Mouse (Mus musculus): ENCODE data around the gene Aasdh.

The Aasdh gene

DNA sequence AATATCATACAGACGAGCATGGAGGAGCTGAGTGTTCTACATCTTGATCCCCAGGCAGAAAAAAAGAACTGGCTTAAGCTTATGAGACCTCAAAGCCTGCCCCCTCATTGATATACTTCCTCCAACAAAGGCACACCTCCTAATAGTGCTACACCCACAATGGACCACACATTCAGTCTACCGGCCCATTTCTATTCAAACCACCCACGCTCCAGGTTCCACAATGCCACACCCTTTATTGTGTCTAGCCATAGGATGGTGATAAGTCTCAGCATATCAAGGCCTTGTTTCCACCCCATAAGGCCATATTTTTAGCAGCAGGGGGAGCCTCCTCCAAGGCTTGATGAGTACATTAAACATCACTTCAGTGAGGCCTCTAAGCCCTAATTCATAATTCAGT, 5.5 kb upstream of the Aasdh start:
- DNase-seq (ENCODE audit: low spot score): no peak

DNA sequence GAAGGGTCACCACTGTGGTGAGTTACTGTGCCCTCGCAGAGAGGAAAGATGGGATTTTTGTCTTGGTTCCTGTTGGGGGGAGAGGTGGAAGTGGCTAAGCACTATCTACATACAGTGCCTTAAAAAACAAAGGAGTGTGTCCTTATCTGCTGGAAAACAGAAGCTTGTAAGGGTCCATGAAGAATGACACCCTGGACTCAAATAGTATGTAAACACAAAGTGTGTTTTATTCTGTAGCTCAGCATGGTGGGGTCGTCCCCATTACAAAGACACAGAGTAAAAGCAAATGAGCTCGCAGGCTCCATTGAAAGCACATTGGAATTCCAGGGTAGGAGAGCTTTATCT, 813 bp upstream of the Aasdh start:
- no peak for DNase-seq (ENCODE audit: low spot score)

DNA sequence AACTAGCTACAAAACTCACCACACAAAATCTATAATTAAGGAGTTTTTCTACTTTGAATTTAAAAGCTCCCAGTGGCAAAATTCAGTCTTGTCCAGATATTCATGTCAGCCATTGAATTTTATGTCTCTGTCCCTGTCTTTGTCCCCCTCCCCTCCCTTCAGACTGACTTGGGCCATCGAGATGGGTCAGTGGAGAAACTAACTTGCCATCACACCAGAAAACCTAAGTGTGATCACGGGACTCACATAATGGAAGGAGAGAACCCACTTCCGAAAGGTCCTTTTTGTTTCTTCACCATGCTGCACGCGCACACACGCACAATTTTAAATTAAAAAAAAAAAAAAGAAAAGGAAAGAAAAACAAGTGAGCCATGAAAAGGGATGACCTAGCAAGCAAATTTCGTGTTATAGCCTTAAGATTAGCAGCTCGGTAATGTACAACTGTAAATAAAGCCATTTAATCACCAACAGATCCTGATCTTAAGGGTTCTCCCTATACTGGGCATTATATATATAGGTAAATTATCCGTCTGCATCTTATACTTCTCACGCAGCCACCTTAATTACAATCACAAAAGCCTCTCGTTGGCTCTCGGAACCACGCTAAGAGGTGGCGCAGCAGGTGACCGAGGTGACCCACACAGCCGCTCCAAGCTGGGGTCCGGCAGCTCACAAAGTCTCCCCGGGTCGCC, 455 bp downstream of the Aasdh start:
- no peak for DNase-seq (ENCODE audit: low spot score)

DNA sequence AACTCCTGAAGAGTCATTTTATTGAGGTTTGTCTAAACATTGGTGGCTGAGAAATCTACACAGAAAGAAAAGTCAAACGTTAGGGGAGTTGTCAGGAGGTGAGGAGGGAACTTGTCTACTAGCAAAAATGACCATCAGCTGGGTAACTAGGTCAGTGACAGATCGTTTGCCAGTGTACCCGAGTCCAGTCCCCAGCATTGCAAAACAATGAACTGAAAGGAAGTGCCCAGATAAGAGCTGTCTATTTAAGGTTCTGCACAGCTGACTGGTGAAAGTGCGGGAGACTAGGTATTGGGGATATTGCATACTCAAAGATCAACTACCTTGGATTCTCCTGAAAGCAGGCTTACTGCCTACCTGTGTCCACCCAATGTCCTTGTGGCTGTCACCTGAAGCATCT, 3.2 kb downstream of the Aasdh start:
- DNase-seq (ENCODE audit: low spot score): no peak

DNA sequence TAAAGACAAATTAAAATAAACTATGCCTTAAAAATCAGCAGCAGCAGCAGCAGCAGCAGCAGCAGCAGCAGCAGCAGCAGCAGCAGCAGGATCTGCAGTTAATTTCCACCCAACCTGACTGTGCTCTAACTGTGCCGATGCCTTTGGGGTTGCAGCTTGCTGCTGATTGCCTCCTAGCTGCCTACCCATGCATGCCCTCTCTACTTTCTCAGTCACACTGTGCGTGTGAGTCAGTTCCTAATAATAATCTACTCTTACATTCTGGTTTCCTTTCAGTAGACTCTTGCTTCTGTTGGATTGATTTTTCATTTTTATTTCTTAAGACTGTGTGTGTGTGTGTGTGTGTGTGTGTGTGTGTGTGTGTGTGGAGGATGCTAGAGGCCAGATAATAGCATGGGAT, 12.2 kb downstream of the Aasdh start:
- no peak for DNase-seq (ENCODE audit: low spot score)

DNA sequence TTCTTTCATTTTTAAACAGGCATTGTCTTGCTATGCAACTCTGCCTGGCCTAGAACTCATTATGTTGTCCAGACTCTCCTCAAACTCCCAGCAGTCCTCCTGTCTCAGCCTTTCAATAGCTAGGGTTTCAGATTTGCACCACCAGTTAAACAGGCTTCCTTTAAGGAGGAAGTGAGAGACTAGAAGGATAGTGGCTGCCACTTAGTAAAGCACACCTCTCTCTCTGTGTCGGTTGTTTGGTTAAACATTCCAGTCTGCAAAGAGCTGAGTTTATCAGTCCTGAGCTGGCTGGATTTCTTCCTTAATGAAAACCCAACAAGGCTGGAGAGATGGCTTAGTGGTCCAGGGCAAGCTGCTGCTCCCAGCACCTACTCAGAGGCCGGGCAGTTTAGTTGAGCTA, 12.7 kb downstream of the Aasdh start:
- DNase-seq (ENCODE audit: low spot score): no peak

DNA sequence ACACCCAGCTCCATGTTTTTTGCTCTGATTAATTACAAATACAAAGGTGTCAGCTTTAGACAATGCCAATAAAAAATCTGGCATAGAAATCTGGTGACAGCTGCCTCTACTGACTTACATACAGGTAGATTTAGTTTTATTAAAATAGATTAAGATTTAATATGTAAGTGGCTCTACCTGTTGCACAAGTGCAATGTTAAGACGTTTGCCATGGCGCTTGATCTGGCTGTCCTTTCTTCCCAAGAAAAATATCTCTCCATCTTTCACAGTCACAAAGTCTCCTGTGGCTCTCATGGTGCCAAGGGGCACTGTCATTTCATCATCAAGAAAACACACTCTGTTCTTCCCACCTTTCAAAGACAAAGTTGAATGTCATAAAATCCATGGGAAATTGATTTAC, 18.3 kb downstream of the Aasdh start:
- DNase-seq (ENCODE audit: low spot score): no peak

DNA sequence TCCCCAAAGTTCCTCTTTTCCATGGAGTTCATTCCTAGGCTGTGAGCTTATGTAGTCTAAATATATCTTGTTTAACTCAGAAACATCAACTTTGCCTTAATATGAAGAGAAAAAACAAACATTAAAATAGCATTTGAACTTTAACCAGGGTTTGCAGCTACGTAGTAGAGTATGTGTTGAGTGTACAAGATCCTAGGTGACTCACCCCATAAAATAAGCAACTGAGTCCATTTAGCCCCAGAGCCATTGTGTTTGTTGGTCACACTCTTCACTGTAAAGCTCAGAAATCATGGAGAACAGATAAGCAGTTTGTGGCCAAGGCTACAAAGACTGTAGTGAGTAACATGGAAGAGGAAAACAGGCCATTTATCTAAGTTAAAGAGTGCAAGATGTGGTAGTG, 21.2 kb downstream of the Aasdh start:
- DNase-seq (ENCODE audit: low spot score): no peak

DNA sequence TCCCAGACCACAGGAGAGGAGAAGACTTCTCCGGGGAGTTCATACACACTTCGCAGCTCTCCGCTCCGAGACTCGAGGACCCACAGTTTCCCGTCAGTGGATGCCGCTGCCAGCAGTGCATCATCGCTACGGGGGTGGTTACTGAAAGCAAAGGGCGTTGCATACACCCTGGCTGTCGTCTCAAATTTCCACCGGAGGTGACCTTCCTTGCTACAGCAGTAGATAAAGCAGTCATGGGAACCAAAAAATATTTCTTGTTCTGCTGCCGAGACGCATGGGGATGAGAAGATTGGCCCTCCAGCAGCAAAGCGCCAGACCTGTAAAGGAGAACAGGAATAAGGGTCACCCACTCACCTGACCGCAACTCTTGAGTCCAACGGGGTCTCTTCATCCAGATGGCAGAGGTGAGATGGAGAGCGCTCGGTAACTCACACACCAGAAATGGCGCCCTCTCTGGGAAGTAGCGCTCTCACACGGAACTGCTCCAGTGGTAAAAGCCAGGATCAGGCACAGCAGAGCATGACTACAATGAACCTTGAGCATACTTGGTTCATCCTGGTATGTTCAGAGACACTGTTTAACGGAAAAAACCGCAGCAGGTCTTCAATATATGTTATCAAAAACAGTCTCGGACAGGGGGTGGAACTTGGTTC, 29.1 kb downstream of the Aasdh start:
- DNase-seq (ENCODE audit: low spot score): no peak

DNA sequence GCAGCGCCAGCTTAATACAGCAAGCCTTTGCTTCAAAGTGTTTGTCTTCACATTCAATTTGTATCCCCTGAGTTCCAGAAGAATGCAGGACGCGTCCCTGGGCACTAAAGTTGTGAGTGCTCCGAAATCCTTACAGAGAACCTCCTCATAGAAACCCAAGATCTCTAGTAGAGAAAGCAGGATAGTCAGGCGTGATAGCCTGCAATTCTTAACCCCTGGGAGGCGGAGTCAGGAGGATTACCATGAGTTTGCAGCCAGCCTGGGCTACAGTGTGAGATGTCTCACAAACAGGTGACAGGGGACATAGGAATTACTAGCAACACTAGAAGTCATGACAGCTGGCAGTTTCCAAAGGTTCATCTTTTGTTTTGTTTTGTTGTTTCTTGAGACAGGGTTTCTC, 35.8 kb downstream of the Aasdh start:
- no peak for DNase-seq (ENCODE audit: low spot score)

DNA sequence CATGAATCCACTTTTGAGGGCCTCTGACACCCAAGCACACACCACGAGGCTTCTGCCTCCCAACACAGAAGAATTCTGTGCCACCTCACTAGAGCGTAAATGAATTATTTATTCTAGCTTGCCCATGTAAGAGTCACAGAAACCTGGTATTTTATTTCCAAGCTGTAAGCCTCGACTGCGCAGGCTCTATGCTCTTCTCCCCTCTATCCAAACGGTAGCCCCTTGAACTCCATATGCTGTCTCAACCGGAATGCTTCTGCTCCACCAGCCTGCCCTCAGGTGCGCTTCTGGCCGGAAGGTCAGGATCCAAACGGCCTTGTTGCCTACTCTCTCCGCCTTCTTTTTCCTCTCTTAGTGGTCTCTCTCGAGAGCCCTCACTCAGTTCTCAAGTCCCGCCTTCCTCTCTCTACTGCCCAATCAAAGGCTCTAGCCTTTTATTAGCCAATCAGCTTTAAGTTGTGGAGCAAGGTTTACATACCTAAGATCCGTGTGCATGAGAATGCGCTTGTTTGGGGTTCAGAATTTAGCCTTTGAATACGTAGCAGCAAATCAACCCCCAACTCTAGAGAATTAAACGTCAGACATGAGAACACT, 36.5 kb downstream of the Aasdh start:
- no peak for DNase-seq (ENCODE audit: low spot score)

DNA sequence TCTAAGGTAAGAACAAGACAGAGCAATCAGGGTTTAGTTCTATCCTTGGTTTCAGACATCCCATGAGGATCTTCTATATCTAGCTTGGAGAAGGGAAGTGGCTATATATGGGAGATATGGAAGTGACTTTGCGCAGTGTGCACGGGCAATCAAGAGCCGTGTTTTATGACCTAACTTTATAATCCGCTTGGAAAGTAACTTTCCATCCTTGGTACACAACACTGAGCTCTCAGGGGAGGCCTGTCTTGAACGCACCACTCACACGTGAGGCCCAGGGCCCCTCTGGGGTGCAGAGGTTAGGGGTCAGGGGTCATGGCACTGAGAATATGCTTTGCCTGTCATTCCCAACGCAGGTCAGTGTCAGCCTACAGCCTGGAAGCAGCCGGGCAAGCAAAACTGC, 38.5 kb downstream of the Aasdh start:
- no peak for DNase-seq (ENCODE audit: low spot score)

DNA sequence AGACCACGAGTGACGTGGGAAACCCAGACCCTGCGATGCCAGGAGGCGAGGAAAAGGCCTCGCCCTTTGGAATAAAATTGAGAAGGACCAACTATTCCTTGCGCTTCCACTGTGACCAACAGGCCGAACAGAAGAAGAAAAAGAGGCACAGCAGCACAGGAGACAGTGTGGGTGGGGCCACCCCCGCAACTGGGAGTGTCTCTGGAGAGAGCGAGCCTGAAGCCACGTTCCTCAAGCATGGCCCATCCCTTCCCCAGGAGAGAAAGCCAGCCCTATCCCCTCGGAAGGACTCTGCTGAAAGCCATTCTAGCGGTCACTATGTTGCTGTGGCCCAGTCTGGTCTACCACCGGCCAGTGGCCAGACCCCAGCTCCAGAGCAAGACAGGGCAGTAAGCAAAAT, 46.9 kb downstream of the Aasdh start:
- no peak for DNase-seq (ENCODE audit: low spot score)

DNA sequence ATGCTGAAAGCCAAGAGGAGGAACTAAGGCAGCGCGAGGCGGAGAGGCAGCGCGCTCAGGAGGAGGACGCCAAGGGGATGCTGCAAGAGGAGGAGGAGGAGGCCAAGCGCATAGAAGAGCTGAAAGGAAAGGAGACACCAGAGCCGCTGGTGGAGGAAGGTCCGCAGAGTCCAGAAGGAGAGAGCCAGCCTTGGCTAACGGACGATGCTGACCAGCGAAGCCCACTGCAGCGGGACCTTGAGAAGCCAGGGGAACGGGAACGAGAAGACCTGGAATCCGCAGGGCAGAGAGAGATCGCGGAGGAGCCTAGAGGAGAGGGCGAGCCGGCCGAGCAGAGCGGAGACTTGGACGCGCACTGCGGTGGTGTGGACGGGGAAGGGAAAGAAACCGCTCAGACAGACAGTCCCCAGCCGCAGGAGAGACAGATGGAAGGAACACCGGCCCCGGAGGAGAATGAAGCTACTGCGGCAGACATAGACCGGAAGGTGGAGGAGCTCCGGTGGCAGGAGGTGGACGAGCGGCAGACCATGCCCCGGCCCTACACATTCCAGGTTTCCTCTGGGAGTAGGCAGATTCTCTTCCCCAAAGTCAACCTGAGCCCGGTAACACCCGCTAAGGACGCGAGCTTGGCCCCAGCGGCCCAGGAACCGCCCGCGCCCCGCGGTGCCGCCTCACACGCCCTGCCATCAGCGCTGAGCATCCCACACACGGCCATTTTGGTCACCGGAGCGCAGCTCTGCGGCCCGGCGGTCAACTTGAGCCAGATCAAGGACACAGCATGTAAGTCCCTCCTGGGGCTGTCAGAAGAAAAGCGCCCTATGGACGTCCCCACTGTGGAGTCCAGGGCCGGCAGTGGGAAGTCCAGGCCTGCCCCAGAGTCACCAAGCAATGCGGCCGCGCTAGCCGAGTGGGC, 48.0 kb downstream of the Aasdh start:
- DNase-seq (ENCODE audit: low spot score): no peak

DNA sequence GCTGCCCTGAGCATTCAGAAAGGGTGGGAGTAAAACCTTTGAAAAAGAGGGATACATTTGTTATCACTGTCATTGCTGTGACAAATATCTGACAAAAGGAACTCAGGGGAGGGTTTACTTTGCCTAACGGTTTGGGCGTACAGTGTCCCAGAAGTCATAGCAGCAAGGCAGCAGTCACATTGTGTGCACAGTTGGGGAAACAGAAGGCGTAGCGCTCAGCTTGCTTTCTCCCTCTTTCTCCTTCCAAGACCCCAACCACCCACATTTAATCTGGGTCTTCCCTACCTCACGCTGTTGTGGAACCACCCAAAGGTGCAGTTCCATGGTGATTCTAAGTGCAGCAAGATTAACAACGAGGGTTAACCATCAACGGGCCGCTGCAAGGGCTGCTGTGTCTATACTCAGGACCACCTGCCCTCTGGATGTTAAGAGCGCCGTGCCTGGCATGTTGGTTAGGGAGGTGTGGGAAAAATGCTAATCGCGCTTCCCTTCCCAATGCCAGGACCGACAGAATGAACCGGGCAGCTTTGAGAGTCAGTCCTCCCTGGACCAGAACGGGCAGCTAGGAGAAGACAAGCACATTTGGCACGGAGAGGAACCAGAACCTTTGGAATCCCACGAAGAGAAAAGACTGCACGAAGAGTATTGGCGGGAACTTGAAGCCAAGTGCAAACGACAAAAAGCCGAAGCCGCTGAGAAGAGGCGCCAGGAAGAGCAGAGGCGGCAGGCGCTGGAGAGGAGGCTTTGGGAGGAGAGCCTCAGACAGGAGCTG, 49.3 kb downstream of the Aasdh start:
- DNase-seq (ENCODE audit: low spot score): no peak

DNA sequence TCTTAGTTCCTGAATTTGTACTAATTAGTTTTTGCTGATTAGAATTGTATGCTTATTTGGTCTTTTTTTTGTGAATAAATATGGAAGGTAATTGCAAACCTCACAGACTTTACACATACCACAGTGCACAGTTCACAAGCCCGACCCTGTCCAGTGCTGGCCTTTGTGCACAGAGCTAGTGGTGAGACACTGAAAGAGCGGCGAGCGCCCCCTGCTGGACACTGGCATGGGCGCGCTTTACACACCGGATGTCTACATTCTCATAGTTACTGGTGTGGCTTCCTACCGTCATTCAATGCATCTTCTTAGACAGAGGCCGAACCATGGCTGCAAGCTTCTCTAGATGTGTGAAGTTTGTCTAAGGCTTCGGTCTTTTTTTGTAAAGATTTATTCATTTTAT, 51.8 kb downstream of the Aasdh start:
- DNase-seq (ENCODE audit: low spot score): peak; percentile 78

DNA sequence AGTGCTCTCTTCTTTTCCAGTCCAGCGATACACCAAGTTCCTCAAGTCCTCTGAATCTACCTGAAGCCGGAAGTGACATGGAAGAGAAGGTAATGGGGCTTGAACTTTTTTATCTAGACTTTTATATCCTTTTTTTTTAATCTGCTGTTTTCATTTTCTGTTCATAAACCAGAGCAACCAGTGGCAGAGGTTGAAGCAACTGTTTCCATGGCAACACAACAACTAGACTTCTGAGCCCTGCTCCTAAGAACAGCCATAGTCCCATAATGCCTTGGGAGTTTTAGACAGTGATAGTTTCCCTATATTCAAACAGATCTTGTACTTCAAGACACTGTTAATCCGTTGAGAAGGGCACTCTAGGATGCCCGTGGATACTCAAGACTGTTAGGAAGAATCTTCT, 54.0 kb downstream of the Aasdh start:
- no peak for DNase-seq (ENCODE audit: low spot score)

DNA sequence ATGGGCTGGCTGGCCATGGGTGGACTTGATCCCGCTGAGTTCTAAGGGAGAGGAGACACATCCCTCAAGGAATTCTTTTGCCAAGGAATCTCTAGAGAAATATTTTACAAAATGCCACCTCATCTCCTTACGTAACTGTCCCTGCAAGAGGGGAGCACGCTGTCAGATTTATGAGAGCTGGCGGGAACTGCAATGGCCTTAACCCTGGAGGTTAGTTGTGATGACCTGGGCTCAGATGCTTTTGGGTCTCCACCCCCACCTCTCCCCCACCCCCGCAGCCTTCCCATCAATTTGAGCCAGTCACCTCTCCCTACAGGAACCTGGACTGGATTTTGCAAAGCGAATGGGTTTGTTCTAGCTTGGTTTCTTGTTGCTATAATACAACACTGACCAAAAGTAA, 58.2 kb downstream of the Aasdh start:
- DNase-seq (ENCODE audit: low spot score): no peak

DNA sequence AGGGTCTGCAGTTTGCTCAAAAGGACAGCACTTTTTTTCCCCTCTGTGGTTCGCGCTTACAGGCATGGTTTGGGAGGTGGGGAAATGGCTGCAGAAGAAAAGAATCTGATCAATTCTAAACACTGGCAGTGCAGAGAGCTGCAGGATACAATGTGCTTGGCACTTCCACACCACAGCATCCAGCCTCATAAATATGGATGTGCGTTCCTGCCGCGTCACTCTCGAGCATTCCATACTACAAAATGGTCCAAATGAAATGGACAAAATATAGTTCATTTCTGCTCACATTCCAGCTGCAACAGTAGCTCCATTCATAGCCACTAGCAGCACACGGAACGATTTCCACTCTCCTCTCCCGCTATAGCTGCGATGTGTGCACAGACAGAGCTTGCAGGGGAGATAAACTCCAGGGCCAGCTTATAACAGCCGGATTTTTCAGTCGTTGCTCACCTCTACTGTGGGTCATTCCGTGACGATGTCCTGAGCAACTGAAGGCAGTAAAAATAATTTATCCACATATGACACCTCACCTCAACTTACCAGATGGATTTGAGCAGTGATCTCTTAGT, 60.6 kb downstream of the Aasdh start:
- no peak for DNase-seq (ENCODE audit: low spot score)

DNA sequence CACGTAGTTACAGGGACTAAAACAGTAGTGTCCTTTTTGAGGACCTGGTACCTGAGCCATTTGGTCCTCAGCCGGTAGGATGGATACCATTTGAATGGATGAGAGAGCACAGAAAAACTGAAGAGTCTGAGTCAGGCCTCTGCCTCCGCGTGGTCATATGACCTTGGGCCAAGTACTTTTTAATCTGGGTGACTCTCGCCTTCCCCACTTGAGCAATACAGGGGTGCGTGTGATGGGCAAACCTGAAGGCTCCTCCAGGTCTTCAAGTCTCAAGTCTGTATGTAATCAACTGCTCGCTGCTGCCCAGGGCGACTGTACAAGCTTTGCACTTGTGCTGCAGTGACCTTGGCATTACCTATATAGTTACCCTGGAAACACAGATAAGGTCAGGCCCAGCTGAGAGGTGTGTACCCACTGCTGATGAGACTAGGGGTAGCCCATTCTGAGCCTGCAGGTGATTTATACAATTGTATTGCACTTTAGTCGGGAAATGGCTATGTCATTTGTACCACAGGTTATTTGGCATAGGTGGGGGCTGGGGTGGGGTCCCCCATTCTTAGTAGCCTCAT, 61.4 kb downstream of the Aasdh start:
- DNase-seq (ENCODE audit: low spot score): no peak

DNA sequence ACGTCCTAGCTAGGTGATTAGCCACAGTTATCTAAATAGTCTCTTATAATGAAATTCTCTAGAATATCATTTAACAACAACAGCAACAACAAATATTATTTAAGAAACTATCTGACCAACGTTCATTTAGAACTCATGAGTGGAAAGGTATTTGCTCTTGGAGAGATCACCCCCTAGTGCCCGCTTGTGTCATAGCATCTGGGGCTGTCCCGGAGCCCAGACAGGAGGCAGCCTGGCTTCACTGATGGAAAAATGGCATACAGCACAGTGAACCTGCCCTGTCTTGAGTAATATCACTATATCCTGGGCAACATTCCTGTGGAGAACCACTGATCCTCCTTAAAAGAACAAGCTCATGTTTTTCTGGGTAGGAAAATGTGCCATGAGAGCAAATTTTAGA, 61.9 kb downstream of the Aasdh start:
- DNase-seq (ENCODE audit: low spot score): peak; percentile 74

All from urinary bladder, postnatal 14 days (tissue).